Mouse (Mus musculus) midbrain, embryonic 12.5 days (tissue): ENCODE data around the gene Olfr1416. TPM values are rescaled to one million over a fixed set of nuclear protein-coding genes. Genes with fewer than 3 reads are reported as not detected.
"Not testable (repeated sequence)": the region's sequence is repeated elsewhere in the genome, so short reads cannot be mapped to it uniquely, and the experiment has no call there.

Experiments
- ATAC-seq: fragments of 200-750 bp; cut with Nextera tagmentation; 2 replicates; pipeline ENCODE4 v1.8.0; 2017; ENCODE audit warnings: low read depth, moderate TSS enrichment, moderate library complexity; ENCODE audit not compliant: low FRiP score
- H3K27ac ChIP-seq: fragments of 300-500 bp; sonication (generic); replicated peaks from 2 replicates; pipeline ENCODE4 v1.5.1; 2016; ENCODE audit warnings: mild to moderate bottlenecking
- H3K27me3 ChIP-seq: fragments of 300-500 bp; sonication (generic); 2 replicates; pipeline ENCODE4 v1.6.1; 2016; ENCODE audit warnings: mild to moderate bottlenecking
- H3K36me3 ChIP-seq: fragments of 300-500 bp; sonication (generic); 2 replicates; pipeline ENCODE4 v1.6.1; 2016
- H3K4me1 ChIP-seq: fragments of 300-500 bp; sonication (generic); 2 replicates; pipeline ENCODE4 v1.6.1; 2016
- H3K4me2 ChIP-seq: fragments of 300-500 bp; sonication (generic); replicated peaks from 2 replicates; pipeline ENCODE4 v1.6.1; 2016; ENCODE audit warnings: mild to moderate bottlenecking, moderate library complexity
- H3K4me3 ChIP-seq: fragments of 300-500 bp; sonication (generic); 2 replicates; pipeline ENCODE4 v1.5.1; 2016; ENCODE audit warnings: mild to moderate bottlenecking
- H3K9ac ChIP-seq: fragments of 300-500 bp; sonication (generic); replicated peaks from 2 replicates; pipeline ENCODE4 v1.6.1; 2016; ENCODE audit warnings: mild to moderate bottlenecking, moderate library complexity
- H3K9me3 ChIP-seq: fragments of 300-500 bp; sonication (generic); 2 replicates; pipeline ENCODE4 v1.6.1; 2016; ENCODE audit warnings: mild to moderate bottlenecking
- WGBS: fragments of 180-500 bp; shearing (Covaris S2); methylation state at CpG from one replicate; pipeline ENCODE4 v1.1.7; 2016; 5-methylcytosine and 5-hydroxymethylcytosine counted together
- polyA plus RNA-seq: library from polyadenylated mRNA; unstranded; fragments of >200 nt; fragmentation: Nextera tagmentation; extraction: Ambion mirVana; gene quantifications from 2 replicates; pipeline ENCODE4 v1.2.1, GENCODE M21; 2016

Gene Olfr1416
- not detected in 2 replicates for polyA plus RNA-seq

DNA sequence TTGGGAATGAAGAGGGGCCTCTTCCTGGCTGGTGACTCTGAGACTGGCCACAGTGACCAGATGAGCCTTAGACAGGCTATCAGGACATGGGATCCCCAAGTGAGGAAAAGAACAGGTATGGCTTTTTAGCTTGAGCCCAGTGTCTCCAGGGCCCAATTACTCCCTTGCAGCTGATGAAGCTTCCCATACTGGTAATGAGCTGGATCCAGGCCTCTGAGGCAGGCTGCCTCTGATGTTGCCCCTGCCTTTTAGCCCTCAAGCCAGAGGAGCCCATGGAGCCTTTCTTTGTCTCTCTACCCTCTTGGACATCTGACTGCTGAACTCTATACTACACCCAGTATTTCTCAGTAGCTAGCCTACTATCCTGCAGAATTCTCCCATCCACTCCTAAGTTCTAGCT, at the start of gene Olfr1416:
TSS of gene Olfr1416 (minus strand) at position 101 of the 400 bp plus-strand sequence.
- Histone ChIP-seq H3K4me3 (no peak within 1 kb of the TSS), H3K27me3 (no peaks in the 10 kb centered on the region), H3K27ac (no peak within 1 kb of the TSS), H3K9me3 (peaks cover 10% of the 10 kb centered on the region; the same call in 1 of the 2 replicates), H3K4me1 (no peaks in the 10 kb centered on the region), H3K4me2 (no peak within 1 kb of the TSS), H3K36me3 (no peaks in the 10 kb centered on the region), H3K9ac (no peak within 1 kb of the TSS)
- no peak for ATAC-seq

DNA sequence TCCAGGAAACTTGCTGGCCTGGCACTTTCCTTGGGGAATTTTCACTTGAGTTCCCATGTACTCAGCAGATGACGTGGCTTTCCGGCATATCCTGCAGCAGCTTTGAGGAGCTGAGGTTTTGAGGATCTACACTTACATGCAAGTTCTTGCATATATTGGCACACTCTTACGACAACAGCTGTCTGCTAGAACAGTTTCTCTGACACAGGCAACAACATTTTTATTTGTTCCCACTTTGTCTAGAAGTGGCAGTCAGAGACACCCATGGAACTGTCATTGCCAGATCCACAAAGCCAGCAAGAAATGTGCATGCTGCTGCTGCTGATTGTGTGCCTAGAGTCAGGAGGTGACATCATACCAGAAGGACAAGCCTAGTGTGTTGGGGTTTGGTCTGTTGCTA, 38.9 kb upstream of the Olfr1416 start:
- Histone ChIP-seq H3K4me3 (no peak overlapping the region), H3K27ac (no peak overlapping the region), H3K9me3 (no peaks in the 10 kb centered on the region), H3K4me2 (no peak overlapping the region), H3K36me3 (no peaks in the 10 kb centered on the region), H3K9ac (no peak overlapping the region), H3K27me3 (peaks cover 5% of the 10 kb centered on the region; the same call in 1 of the 2 replicates), H3K4me1 (no peaks in the 10 kb centered on the region)
- WGBS: 91% methylated on average over 3 of the region's 3 CpGs
- ATAC-seq: no peak

DNA sequence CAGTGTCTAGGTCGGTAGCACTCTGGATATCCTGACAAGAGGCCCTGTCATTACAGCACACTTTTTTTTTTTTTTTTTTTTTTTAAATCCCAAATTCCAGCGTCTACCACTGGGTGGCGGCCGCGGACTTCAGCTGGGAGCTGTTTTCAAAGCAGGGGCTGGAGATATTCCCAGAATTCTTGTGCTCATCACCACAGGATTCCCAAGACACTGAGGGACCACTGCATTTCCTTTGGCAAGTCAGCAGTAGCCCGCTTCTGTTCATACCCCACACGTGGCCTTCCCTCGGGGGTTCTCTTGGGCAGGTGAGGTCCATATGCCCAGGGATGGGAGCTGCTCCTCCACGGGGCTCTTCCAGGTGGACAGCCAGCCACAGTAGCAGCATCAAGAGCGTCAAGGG, 36.5 kb upstream of the Olfr1416 start:
- ATAC-seq: 0 out of 2 replicates have a peak, but pooled peaks have one; percentile 30

DNA sequence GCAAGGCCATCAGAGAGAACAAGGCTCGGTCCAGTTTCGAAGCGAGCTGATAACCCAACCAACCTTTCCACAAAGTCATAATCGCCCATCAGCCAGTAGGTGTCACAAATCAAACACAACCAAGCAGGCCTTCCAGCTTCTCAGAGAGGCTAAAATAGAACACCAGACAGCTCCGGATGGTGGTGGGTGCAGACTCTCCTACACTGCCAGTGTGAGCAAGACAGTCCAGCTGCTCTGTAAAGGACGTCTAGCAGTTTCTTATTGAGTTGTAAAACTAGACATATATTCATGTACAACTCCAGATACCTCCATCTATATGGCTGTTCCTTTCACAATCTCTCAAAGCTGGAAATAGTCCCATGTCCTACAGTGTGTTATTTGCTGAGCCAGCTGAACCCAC, 34.1 kb upstream of the Olfr1416 start:
- peaks cover 11% of the 10 kb centered on the region; the same call in 1 of the 2 replicates for H3K27me3 ChIP-seq
- no peak overlapping the region for H3K4me2 ChIP-seq
- H3K4me1 ChIP-seq: no peaks in the 10 kb centered on the region
- no peak overlapping the region for H3K4me3 ChIP-seq
- H3K9ac ChIP-seq: no peak overlapping the region
- no peaks in the 10 kb centered on the region for H3K36me3 ChIP-seq
- 87% methylated on average over 6 of the region's 6 CpGs for WGBS
- H3K27ac ChIP-seq: no peak overlapping the region
- no peaks in the 10 kb centered on the region for H3K9me3 ChIP-seq
- ATAC-seq: no peak

More for the DNA sequence above, 36.5 kb upstream of the Olfr1416 start:
- Histone ChIP-seq H3K4me1 (no peaks in the 10 kb centered on the region), H3K4me3 (no peak overlapping the region), H3K9me3 (no peaks in the 10 kb centered on the region), H3K27me3 (peaks cover 11% of the 10 kb centered on the region; the same call in 1 of the 2 replicates), H3K36me3 (no peaks in the 10 kb centered on the region), H3K4me2 (no peak overlapping the region), H3K27ac (no peak overlapping the region), H3K9ac (no peak overlapping the region)
- 25% methylated on average over 10 of the region's 10 CpGs for WGBS

DNA sequence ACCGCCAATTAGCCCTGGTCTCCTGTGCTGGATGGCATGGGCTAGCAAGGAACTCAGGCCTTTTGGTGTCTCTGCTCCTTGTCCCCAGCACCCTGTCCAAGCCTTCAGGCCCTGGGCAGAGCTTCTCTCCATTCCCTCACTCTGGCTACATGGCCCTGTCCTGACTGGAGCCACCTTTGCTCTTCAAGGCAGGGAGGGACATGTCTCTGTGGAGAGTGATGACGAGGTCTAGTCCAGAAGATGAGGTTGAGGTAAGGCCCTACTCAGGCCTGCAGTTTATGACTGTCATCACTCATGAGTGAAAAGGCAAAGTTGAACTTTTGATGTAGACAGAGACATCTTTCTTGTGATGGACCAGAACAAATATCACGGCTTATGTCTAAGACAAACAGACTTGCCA, 33.6 kb upstream of the Olfr1416 start, which contains the start of gene Olfr1414:
TSS of gene Olfr1414 (minus strand) at position 101 of the 400 bp plus-strand sequence.
- ATAC-seq: no peak
- H3K4me1 ChIP-seq: no peaks in the 10 kb centered on the region
- no peaks in the 10 kb centered on the region for H3K36me3 ChIP-seq
- 79% methylated on average over 3 of the region's 3 CpGs for WGBS
- no peak within 1 kb of the TSS for H3K4me2 ChIP-seq
- H3K9me3 ChIP-seq: no peaks in the 10 kb centered on the region
- peaks cover 11% of the 10 kb centered on the region; the same call in 1 of the 2 replicates for H3K27me3 ChIP-seq
- H3K9ac ChIP-seq: no peak within 1 kb of the TSS
- no peak within 1 kb of the TSS for H3K4me3 ChIP-seq
- H3K27ac ChIP-seq: no peak within 1 kb of the TSS

DNA sequence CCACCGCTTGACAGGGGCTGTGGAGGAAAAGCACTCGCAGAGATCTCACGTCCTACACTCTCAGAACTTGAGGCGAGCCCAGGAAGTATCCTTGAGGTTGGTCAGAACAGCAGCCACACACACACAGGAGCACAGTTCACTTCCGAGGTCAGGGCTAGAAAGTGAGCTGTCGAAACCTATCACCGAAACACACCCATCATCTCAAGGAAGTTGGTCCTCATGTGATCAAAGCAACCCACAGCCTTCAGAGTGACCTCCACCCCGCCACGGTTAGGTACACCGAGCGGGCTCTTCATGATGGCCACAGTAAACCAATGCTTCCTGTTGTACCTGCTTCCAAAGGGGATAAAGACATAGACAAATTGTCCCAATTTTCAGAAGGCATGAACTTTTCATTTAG, 30.5 kb upstream of the Olfr1416 start:
- Histone ChIP-seq H3K4me1 (no peaks in the 10 kb centered on the region), H3K36me3 (no peaks in the 10 kb centered on the region), H3K9me3 (no peaks in the 10 kb centered on the region), H3K27me3 (peaks cover 7% of the 10 kb centered on the region; the same call in 1 of the 2 replicates), H3K4me2 (no peak overlapping the region), H3K4me3 (no peak overlapping the region), H3K27ac (no peak overlapping the region), H3K9ac (no peak overlapping the region)
- no peak for ATAC-seq
- WGBS: 83% methylated on average over 11 of the region's 11 CpGs

DNA sequence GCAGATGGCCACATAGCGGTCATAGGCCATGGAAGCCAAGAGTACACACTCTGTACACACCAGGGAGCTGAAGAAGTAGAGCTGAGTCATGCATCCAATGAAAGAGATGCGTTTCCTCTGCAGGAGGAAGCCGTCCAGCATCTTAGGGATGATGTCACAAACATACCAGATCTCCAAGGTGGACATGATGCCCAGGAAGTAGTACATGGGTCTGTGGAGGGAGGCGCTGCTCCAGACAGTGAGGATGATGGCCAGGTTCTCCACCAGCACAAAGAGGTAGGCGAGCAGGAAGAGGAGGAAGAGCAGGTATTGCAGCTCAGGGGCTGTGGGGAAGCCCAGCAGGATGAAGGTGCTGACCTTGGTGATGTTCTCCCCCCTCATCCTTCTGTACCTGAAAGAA, 26.7 kb upstream of the Olfr1416 start:
- H3K36me3 ChIP-seq, H3K9me3 ChIP-seq, H3K27ac ChIP-seq, H3K4me1 ChIP-seq, H3K27me3 ChIP-seq, H3K4me2 ChIP-seq, ATAC-seq, H3K9ac ChIP-seq, H3K4me3 ChIP-seq: not testable (repeated sequence)
- 86% methylated on average over 5 of the region's 5 CpGs for WGBS

DNA sequence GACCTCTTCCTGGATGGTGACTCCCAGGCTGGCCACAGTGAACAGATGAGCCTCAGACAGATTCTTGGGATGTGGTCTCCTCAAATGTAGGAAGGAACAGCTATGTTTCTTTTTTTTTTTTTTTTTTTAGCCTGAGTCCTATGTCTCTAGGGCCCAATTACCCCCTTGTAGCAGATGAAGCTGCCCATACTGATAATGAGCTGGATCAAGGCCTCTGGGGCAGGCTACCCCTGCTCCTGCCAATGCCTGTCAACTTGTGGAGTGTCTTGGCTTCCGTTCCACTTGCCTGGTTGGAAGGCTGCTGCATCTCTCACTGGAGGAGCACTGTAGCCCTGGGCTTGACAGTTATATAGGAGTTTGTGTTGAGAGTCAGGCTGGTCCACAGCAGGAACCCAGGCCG, 11.1 kb upstream of the Olfr1416 start, which contains the start of gene Olfr1415:
TSS of gene Olfr1415 (minus strand) at position 101 of the 400 bp plus-strand sequence.
- WGBS: 76% methylated on average over 2 of the region's 2 CpGs
- no peak for ATAC-seq

DNA sequence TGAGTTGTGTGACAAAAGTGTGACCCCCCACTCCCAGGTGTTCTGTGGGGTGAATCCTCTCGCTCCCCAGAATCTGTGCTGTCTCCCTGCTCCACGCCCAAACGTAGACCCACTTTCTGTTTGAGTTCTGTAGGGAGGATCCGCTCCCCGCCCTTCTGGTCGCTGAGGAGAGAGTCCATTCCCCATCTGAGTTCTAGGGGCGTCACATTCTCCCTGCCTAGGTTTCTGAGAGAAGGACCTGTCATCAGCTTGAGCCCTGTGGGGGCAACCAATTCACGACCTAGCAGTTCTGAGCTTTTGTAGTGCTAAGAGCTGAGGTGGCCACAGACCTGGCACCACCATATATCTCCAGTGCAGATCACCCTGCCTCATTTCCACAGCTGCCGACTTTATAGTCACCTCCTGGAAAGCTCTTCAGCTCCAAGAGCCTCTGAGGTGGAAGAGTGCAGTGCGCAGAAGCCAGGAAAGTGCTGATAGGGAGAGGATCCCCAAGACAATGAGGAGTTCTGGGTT, 10.8 kb downstream of the Olfr1416 start:
- Histone ChIP-seq H3K36me3 (peaks cover 20% of the 10 kb centered on the region), H3K27ac (peak overlapping the region; percentile 25; the same call in 1 of the 2 replicates)
- WGBS: 6% methylated on average over 10 of the region's 10 CpGs

More for the DNA sequence above, 11.1 kb upstream of the Olfr1416 start, which contains the start of gene Olfr1415:
- Histone ChIP-seq H3K27me3 (no peaks in the 10 kb centered on the region), H3K27ac (no peak within 1 kb of the TSS), H3K9ac (no peak within 1 kb of the TSS), H3K36me3 (no peaks in the 10 kb centered on the region), H3K4me2 (no peak within 1 kb of the TSS), H3K9me3 (no peaks in the 10 kb centered on the region), H3K4me3 (no peak within 1 kb of the TSS), H3K4me1 (no peaks in the 10 kb centered on the region)

DNA sequence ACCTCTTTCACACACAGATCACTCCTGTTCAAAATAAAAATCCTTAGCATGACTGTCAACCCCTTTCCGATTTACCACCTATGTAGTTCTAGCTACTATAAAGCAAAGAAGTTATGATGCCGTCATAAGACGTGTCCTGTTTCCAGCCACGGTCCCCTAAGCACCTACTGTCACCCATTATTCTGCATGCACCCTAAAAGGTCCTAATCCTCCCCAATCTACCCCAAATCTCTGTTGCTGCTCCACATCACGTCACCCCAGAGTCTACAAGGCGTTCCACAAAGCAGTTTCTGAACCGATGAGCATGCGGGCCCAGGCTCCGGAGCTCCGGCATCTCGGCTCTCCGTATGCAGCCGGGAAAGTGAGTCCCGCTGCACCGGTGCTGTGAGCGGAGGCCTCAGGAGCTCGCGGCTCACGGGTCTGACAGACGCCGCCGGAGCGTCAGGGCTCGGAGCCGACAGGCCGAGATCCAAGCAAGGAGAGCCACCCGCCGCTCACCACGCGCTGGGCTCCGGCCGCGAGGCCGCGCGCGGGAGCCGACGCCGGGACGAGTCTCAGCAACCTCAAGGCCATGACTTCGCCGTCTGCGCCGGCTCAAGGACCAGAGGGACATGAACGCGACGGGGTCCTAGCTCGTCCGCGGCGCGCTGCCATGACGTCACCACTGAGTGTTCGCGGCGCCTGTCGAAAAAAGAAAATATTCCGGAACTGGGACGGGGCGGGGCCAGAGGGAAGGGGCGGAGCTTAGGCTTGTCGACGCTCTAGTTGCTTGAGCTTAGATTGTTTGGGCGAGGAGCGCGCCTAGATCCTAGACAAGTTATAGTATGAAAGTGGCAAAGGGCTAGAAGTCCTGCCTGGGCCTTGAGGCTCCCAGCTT, 11.5 kb downstream of the Olfr1416 start, which contains the start of gene Ndufa10:
TSS of gene Ndufa10 (minus strand) at position 696 of the 877 bp plus-strand sequence.
- H3K27me3 ChIP-seq: 0 out of 2 replicates have a peak, but pooled peaks cover 3% of the 10 kb centered on the region
- H3K36me3 ChIP-seq: peaks cover 24% of the 10 kb centered on the region
- peaks cover 14% of the 10 kb centered on the region for H3K4me1 ChIP-seq
- no peaks in the 10 kb centered on the region for H3K9me3 ChIP-seq
- H3K4me3 ChIP-seq: peak within 1 kb of the TSS; percentile 84
- H3K27ac ChIP-seq: peak within 1 kb of the TSS; percentile 54
- WGBS: 1% methylated on average over 65 of the region's 67 CpGs
- peak; percentile 94 for ATAC-seq
- peak within 1 kb of the TSS; percentile 89 for H3K4me2 ChIP-seq
- H3K9ac ChIP-seq: peak within 1 kb of the TSS; percentile 95

More for the DNA sequence above, 10.8 kb downstream of the Olfr1416 start:
- ATAC-seq: no peak; the same call in none of the 2 replicates
- H3K27me3 ChIP-seq: 0 out of 2 replicates have a peak, but pooled peaks cover 3% of the 10 kb centered on the region
- H3K9me3 ChIP-seq: no peaks in the 10 kb centered on the region
- peaks cover 14% of the 10 kb centered on the region for H3K4me1 ChIP-seq
- H3K4me3 ChIP-seq: peak overlapping the region; percentile 84
- H3K4me2 ChIP-seq: peak overlapping the region; percentile 89
- peak overlapping the region; percentile 95 for H3K9ac ChIP-seq

DNA sequence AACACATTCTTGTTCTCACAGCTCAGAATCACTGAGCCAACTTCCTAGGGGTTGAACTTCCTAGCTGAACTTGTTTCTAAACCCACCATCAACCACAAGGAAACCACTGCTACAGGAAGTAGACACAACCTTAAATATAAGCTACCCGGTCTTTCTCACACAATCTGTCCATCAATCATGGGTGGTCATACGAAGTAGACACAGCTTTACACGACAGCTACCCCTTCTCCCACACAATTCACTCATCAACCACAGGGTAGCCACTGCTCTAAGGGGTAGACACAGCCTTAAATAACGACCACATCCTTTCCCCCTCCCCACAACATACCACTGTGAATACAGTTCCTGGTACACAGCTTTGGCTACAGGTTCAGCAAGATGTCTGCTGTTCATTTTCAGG, 16.0 kb downstream of the Olfr1416 start:
- 86% methylated on average over 4 of the region's 4 CpGs for WGBS
- Histone ChIP-seq H3K4me1 (peaks cover 9% of the 10 kb centered on the region), H3K27ac (no peak overlapping the region), H3K4me3 (no peak overlapping the region), H3K9me3 (no peaks in the 10 kb centered on the region), H3K9ac (no peak overlapping the region), H3K27me3 (no peaks in the 10 kb centered on the region), H3K36me3 (peaks cover 67% of the 10 kb centered on the region), H3K4me2 (no peak overlapping the region)
- no peak for ATAC-seq

DNA sequence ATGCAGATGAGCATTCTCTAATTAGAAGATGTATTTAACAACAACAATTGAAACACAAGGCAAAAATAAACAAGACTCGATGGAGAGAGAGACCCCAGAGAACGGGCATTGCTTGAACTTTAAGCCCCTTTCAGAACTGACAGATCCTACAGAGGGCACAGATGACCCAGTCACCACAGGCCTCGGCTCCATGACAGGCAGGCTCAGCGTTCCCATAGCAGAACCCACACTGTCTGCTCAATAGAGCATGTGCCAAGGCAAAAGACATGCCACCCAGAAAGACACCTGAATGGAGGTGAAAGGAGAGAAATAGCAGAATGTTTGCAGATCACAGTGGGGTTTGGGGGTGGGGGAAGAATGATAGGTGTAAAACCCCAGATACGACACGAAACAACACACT, 26.5 kb downstream of the Olfr1416 start:
- H3K4me1 ChIP-seq: no peaks in the 10 kb centered on the region

More for the DNA sequence above, 26.5 kb downstream of the Olfr1416 start:
- Histone ChIP-seq H3K27me3 (no peaks in the 10 kb centered on the region), H3K9ac (no peak overlapping the region), H3K4me2 (no peak overlapping the region), H3K4me3 (no peak overlapping the region), H3K9me3 (no peaks in the 10 kb centered on the region), H3K27ac (no peak overlapping the region), H3K36me3 (peaks cover 84% of the 10 kb centered on the region)
- 92% methylated on average over 6 of the region's 6 CpGs for WGBS
- no peak for ATAC-seq
